In genomic region chr4:150230460-150231407, GRCm38 (mm10) we compare ENCODE assay signal across 9 mouse cellular contexts. TPM values are rescaled to one million over a fixed set of nuclear protein-coding genes. Genes with fewer than 3 reads are reported as not detected.
DNase-seq lines count a peak whose midpoint lies in the region; ATAC-seq and TF ChIP-seq lines count a peak whose summit lies in the region.
"Had no signal": no experiment of that assay in that cellular context is flagged by ENCODE, and none has a peak within 500 bp of the region (broad histone marks: within the 10 kb centered on the region; RNA-seq: fewer than 3 reads in every experiment).

No protein-coding gene starts in this region.

- H3K4me1 ChIP-seq in lung, embryonic 16.5 days (replicated peaks; ENCODE audit: control insufficient read depth, insufficient read depth, low read length), result peaks cover 12% of the 10 kb centered on the region
- no peaks in the 10 kb centered on the region for H3K4me1 ChIP-seq in lung, adult 2 months (ENCODE audit: control insufficient read depth, insufficient read depth, low read length)
- H3K4me1 ChIP-seq in midbrain, embryonic 15.5 days, result peaks cover 25% of the 10 kb centered on the region
- no peaks in the 10 kb centered on the region for H3K4me1 ChIP-seq in lung, postnatal 0 days (ENCODE audit: insufficient read depth, low read depth, low read length)

- peak overlapping the region; percentile 15; the same call in 1 of the 2 replicates for H3K9ac ChIP-seq in lung, embryonic 16.5 days (ENCODE audit: low read length)
- no peak overlapping the region for H3K9ac ChIP-seq in midbrain, embryonic 15.5 days
- no peak overlapping the region for H3K9ac ChIP-seq in lung, postnatal 0 days (replicated peaks; ENCODE audit: low read depth)

- no peaks in the 10 kb centered on the region for H3K9me3 ChIP-seq in lung, embryonic 16.5 days (ENCODE audit: control insufficient read depth, low read length)
- H3K9me3 ChIP-seq in midbrain, embryonic 15.5 days, result no peaks in the 10 kb centered on the region
- no peaks in the 10 kb centered on the region for H3K9me3 ChIP-seq in lung, postnatal 0 days (ENCODE audit: low read length)

- no peak overlapping the region for H3K27ac ChIP-seq in lung, embryonic 16.5 days (ENCODE audit: low read length)
- peak overlapping the region; percentile 21 for H3K27ac ChIP-seq in midbrain, embryonic 15.5 days
- H3K27ac ChIP-seq in lung, postnatal 0 days (ENCODE audit: low read length), result no peak overlapping the region
- H3K27ac ChIP-seq: macrophage had no signal

- TF ChIP-seq EP300 in lung, postnatal 0 days (IDR thresholded peaks at IDR 0.05), result no peak

- peak; percentile 45 for DNase-seq in cerebellum, adult 9-10 months
- no peak for DNase-seq in cerebellum, adult 11-12 months
- no peak for DNase-seq in lung, adult 2 months
- peak; percentile 93 for DNase-seq in kidney, adult 11 months
- DNase-seq in lung, postnatal 25 days (ENCODE audit: low spot score), result no peak
- DNase-seq in lung, postnatal 0 days (ENCODE audit: low spot score), result no peak

- no peaks in the 10 kb centered on the region for H3K27me3 ChIP-seq in lung, embryonic 16.5 days (ENCODE audit: control insufficient read depth, insufficient read depth, low read depth, low read length)
- H3K27me3 ChIP-seq in midbrain, embryonic 15.5 days (replicated peaks), result no peaks in the 10 kb centered on the region
- H3K27me3 ChIP-seq in lung, postnatal 0 days (replicated peaks; ENCODE audit: insufficient read depth, low read length), result no peaks in the 10 kb centered on the region

- H3K4me2 ChIP-seq in lung, embryonic 16.5 days (ENCODE audit: low read depth, low read length), result no peak overlapping the region
- no peak overlapping the region for H3K4me2 ChIP-seq in midbrain, embryonic 15.5 days
- H3K4me2 ChIP-seq in lung, postnatal 0 days (replicated peaks; ENCODE audit: low read depth, low read length), result no peak overlapping the region

- WGBS in lung, embryonic 16.5 days, result 28% methylated on average over 21 of the region's 21 CpGs
- 54% methylated on average over 21 of the region's 21 CpGs for WGBS in lung, adult 2 months
- 10% methylated on average over 21 of the region's 21 CpGs for WGBS in midbrain, embryonic 15.5 days
- WGBS in lung, postnatal 0 days, result 33% methylated on average over 21 of the region's 21 CpGs

- H3K36me3 ChIP-seq in lung, embryonic 16.5 days (ENCODE audit: control insufficient read depth, insufficient read depth, low read length), result no peaks in the 10 kb centered on the region
- H3K36me3 ChIP-seq in midbrain, embryonic 15.5 days (replicated peaks), result no peaks in the 10 kb centered on the region
- H3K36me3 ChIP-seq in lung, postnatal 0 days (ENCODE audit: insufficient read depth, low read length), result no peaks in the 10 kb centered on the region

- TF ChIP-seq CTCF in lung, adult 2 months (IDR thresholded peaks at IDR 0.05; ENCODE audit: insufficient read depth, low read length), result no peak
- no peak for TF ChIP-seq CTCF in lung, postnatal 0 days (IDR thresholded peaks at IDR 0.05)

- no peak for TF ChIP-seq POLR2A in lung, adult 2 months (IDR thresholded peaks at IDR 0.05; ENCODE audit: borderline replicate concordance, extremely low read depth, low read depth, low read length)

- no peak for ATAC-seq in lung, embryonic 16.5 days (ENCODE audit: low read depth)
- no peak for ATAC-seq in midbrain, embryonic 15.5 days (replicated peaks)
- ATAC-seq in lung, postnatal 0 days, result no peak

- no peak overlapping the region for H3K4me3 ChIP-seq in lung, embryonic 16.5 days (ENCODE audit: low read length)
- no peak overlapping the region for H3K4me3 ChIP-seq in lung, adult 2 months (replicated peaks; ENCODE audit: extremely low read depth, low read depth, low read length)
- H3K4me3 ChIP-seq in midbrain, embryonic 15.5 days, result no peak overlapping the region
- no peak overlapping the region for H3K4me3 ChIP-seq in lung, postnatal 0 days (ENCODE audit: low read depth, low read length)

RNA-seq across cellular contexts. Expression of gene Eno1, which starts 5.8 kb away (rescaled TPM):
- polyA plus RNA-seq in lung, embryonic 16.5 days (2015; fragmentation: Nextera tagmentation; extraction: Ambion mirVana), result 1,425 and 1,551 TPM in 2 replicates
- polyA plus RNA-seq in lung, adult 2 months (2012; rRNA removed), result 90.4 and 220 TPM in 2 replicates
- polyA plus RNA-seq in midbrain, embryonic 15.5 days (2015; fragmentation: Nextera tagmentation; extraction: Ambion mirVana), result 1,044 and 1,060 TPM in 2 replicates
- 305 and 319 TPM in 2 replicates for polyA plus RNA-seq in lung, postnatal 0 days (2015; fragmentation: Nextera tagmentation; extraction: Ambion mirVana)

RNA-seq across cellular contexts. Expression of gene Car6, which starts 29.6 kb away (rescaled TPM):
- polyA plus RNA-seq in lung, embryonic 16.5 days (2015; fragmentation: Nextera tagmentation; extraction: Ambion mirVana), result not detected in 2 replicates
- 0.11 TPM in 1 of 2 replicates, not detected in the other for polyA plus RNA-seq in lung, adult 2 months (2012; rRNA removed)
- polyA plus RNA-seq in midbrain, embryonic 15.5 days (2015; fragmentation: Nextera tagmentation; extraction: Ambion mirVana), result not detected in 2 replicates
- polyA plus RNA-seq in lung, postnatal 0 days (2015; fragmentation: Nextera tagmentation; extraction: Ambion mirVana), result 0.27 and 0.32 TPM in 2 replicates

RNA-seq across cellular contexts. Expression of gene Rere, which starts 50.7 kb away (rescaled TPM):
- polyA plus RNA-seq in lung, embryonic 16.5 days (2015; fragmentation: Nextera tagmentation; extraction: Ambion mirVana), result 24.8 and 30.3 TPM in 2 replicates
- 36.0 and 42.0 TPM in 2 replicates for polyA plus RNA-seq in lung, adult 2 months (2012; rRNA removed)
- polyA plus RNA-seq in midbrain, embryonic 15.5 days (2015; fragmentation: Nextera tagmentation; extraction: Ambion mirVana), result 32.1 and 37.4 TPM in 2 replicates
- 15.7 and 16.0 TPM in 2 replicates for polyA plus RNA-seq in lung, postnatal 0 days (2015; fragmentation: Nextera tagmentation; extraction: Ambion mirVana)

Comparison
In these comparisons a context has a peak if more than half of its experiments do, and no peak if none do; other contexts are left out.
1. DNase-seq: peak in cerebellum, adult 9-10 months (single experiment) and kidney, adult 11 months (single experiment); none in cerebellum, adult 11-12 months (single experiment), lung, adult 2 months (single experiment), lung, postnatal 25 days (single experiment) and lung, postnatal 0 days (single experiment).